Mouse (Mus musculus) left cerebral cortex, adult 9 months (tissue): Measurements from ENCODE around the gene Mrgprb2.

Experiments used
- DNase-seq, 2 experiments: peaks; one replicate each; pipeline ENCODE4 v3.0.0; 2022; ENCODE audit warnings: low spot score in 2 of 2

Mrgprb2 gene

DNA sequence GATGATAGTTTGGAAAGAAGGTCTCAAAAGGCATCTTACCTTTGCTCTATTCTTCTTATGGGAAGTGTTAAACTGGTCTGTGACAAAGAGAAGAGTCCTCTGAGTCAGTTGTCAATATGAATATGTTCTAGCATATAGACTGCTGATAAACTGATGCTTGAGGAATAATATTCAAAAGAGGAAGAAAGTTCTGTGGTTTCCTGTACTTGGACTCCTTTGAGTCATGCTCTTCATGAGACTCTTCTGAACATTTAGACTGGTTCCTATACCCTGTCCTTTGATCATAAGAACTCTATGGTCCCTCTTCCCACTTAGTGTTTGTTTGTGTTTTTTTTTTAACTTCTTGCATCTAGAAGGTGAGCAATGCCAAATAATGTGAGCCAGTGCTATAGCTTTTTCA, at the start of gene Mrgprb2:
Mrgprb2 (minus strand) TSS at position 101 of the 400 bp plus-strand sequence.
- DNase-seq, result no peak
